ENCODE assay signal across 16 mouse cellular contexts in the genomic region with DNA sequence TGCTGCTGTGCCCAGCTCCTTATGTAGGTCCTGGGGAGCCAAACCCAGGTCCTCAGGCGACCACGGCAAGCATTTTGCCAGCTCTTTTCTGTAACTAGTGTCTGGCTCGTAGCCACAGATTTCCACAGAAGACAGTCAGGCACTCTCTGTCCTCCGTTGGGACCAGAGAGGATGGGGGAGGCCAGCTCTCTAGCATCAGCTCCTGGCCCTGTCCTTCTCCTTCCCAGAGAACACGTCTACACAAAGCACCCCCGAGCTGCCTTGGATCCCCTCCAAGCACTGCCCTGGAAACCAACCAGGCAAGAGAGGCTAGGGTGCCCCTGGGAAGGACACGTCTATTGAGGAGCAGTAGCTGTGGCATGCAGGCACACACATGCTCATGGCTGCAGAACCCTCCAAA. TPM values are rescaled to one million over a fixed set of nuclear protein-coding genes. Genes with fewer than 3 reads are reported as not detected.
A peak's percentile ranks its signal among the peaks of the same experiment; 100 is the strongest.
DNase-seq lines count a peak whose midpoint lies in the region; ATAC-seq and TF ChIP-seq lines count a peak whose summit lies in the region.
"Had no signal": no experiment of that assay in that cellular context is flagged by ENCODE, and none has a peak within 500 bp of the region (broad histone marks: within the 10 kb centered on the region; RNA-seq: fewer than 3 reads in every experiment).

No protein-coding gene starts in this region.

- no peak overlapping the region for H3K27ac ChIP-seq in cerebellum, adult 2 months (ENCODE audit: insufficient read depth, low read length)
- H3K27ac ChIP-seq in neural tube, embryonic 13.5 days (replicated peaks), result no peak overlapping the region
- no peak overlapping the region for H3K27ac ChIP-seq in neural tube, embryonic 15.5 days (replicated peaks)
- H3K27ac ChIP-seq: embryonic facial prominence, embryonic 15.5 days; macrophage had no signal

- intact Hi-C loops in heart, postnatal 10 days (cut with DNase I), result loop anchor here (1.0 to 5.0 kb wide), 3 partner anchors 53 to 138 kb away; partner anchors contain the start of gene Cntrl
- intact Hi-C loops in left cerebral cortex, postnatal 10 days (cut with DNase I), result no loop called here

- H3K4me3 ChIP-seq in cerebellum, adult 2 months (replicated peaks; ENCODE audit: insufficient read depth, low read depth, low read length), result no peak overlapping the region
- H3K4me3 ChIP-seq in neural tube, embryonic 13.5 days, result no peak overlapping the region
- H3K4me3 ChIP-seq in neural tube, embryonic 15.5 days (replicated peaks), result no peak overlapping the region
- H3K4me3 ChIP-seq: embryonic facial prominence, embryonic 15.5 days; heart, embryonic 12.5 days had no signal

- no peak overlapping the region for H3K9ac ChIP-seq in neural tube, embryonic 13.5 days
- no peak overlapping the region for H3K9ac ChIP-seq in neural tube, embryonic 15.5 days (replicated peaks)
- H3K9ac ChIP-seq: embryonic facial prominence, embryonic 15.5 days; heart, embryonic 12.5 days had no signal

- TF ChIP-seq CTCF in cerebellum, adult 2 months (IDR thresholded peaks at IDR 0.05; ENCODE audit: borderline replicate concordance, insufficient read depth, low read depth, low read length), result no peak

- peaks cover 7% of the 10 kb centered on the region; the same call in 1 of the 2 replicates for H3K4me1 ChIP-seq in cerebellum, adult 2 months (ENCODE audit: control insufficient read depth, insufficient read depth, low read length)
- peaks cover 14% of the 10 kb centered on the region for H3K4me1 ChIP-seq in neural tube, embryonic 13.5 days (replicated peaks)
- no peaks in the 10 kb centered on the region for H3K4me1 ChIP-seq in neural tube, embryonic 15.5 days

- no peak for TF ChIP-seq POLR2A in cerebellum, adult 2 months (IDR thresholded peaks at IDR 0.05; ENCODE audit: borderline replicate concordance, insufficient read depth, low read length)

- no peaks in the 10 kb centered on the region for H3K9me3 ChIP-seq in neural tube, embryonic 13.5 days
- H3K9me3 ChIP-seq in neural tube, embryonic 15.5 days (replicated peaks), result no peaks in the 10 kb centered on the region
- H3K9me3 ChIP-seq: embryonic facial prominence, embryonic 15.5 days; heart, embryonic 12.5 days had no signal

- ATAC-seq in neural tube, embryonic 13.5 days (ENCODE audit: low read depth), result 0 out of 2 replicates have a peak, but pooled peaks have one; percentile 53
- ATAC-seq in neural tube, embryonic 15.5 days (ENCODE audit: low FRiP score), result no peak

- H3K27me3 ChIP-seq in cerebellum, adult 2 months (ENCODE audit: control insufficient read depth, insufficient read depth, low read length), result no peaks in the 10 kb centered on the region
- no peaks in the 10 kb centered on the region for H3K27me3 ChIP-seq in neural tube, embryonic 13.5 days
- no peaks in the 10 kb centered on the region for H3K27me3 ChIP-seq in neural tube, embryonic 15.5 days (replicated peaks)
- H3K27me3 ChIP-seq: CH12.LX; embryonic facial prominence, embryonic 15.5 days had no signal

- 22% methylated on average over 7 of the region's 7 CpGs for WGBS in cerebellum, adult 2 months
- 63% methylated on average over 7 of the region's 7 CpGs for WGBS in neural tube, embryonic 13.5 days
- 57% methylated on average over 7 of the region's 7 CpGs for WGBS in neural tube, embryonic 15.5 days

- no peaks in the 10 kb centered on the region for H3K36me3 ChIP-seq in neural tube, embryonic 13.5 days
- H3K36me3 ChIP-seq in neural tube, embryonic 15.5 days, result no peaks in the 10 kb centered on the region
- H3K36me3 ChIP-seq: embryonic facial prominence, embryonic 15.5 days; heart, embryonic 12.5 days had no signal

- no peak overlapping the region for H3K4me2 ChIP-seq in neural tube, embryonic 13.5 days
- no peak overlapping the region for H3K4me2 ChIP-seq in neural tube, embryonic 15.5 days
- H3K4me2 ChIP-seq: embryonic facial prominence, embryonic 15.5 days; heart, embryonic 12.5 days had no signal

- peak; percentile 11 for DNase-seq in cerebellum, adult 11-12 months
- DNase-seq in cerebellum, adult 2 months, result no peak
- peak; percentile 89 for DNase-seq in heart, adult 11 months
- DNase-seq in heart, postnatal 10 days, result no peak
- peak; percentile 59 for DNase-seq in skeletal muscle tissue, adult 2 months (ENCODE audit: low read depth, low spot score)
- no peak for DNase-seq in left cerebral cortex, postnatal 10 days (ENCODE audit: extremely low spot score in 1 of 2, low spot score in 2 of 2)
- DNase-seq: adrenal gland, postnatal 25 days; heart, postnatal 4 days; kidney, adult 11 months; lung, adult 2 months had no signal

RNA-seq across cellular contexts. Expression of gene Traf1, which starts 7.6 kb away (rescaled TPM):
- 8.4 and 9.1 TPM in 2 replicates for polyA plus RNA-seq in cerebellum, adult 2 months (2012; rRNA removed)
- total RNA-seq in heart, postnatal 10 days (2021), result 1 to 10 TPM; 1.3 to 1.8 TPM
- polyA plus RNA-seq in neural tube, embryonic 13.5 days (2015; fragmentation: Nextera tagmentation; extraction: Ambion mirVana), result 1.7 and 2.9 TPM in 2 replicates
- 3.9 and 5.4 TPM in 2 replicates for polyA plus RNA-seq in neural tube, embryonic 15.5 days (2015; fragmentation: Nextera tagmentation; extraction: Ambion mirVana)
- under 1 TPM; 0.36 to 0.53 TPM for total RNA-seq in left cerebral cortex, postnatal 10 days (2021)

RNA-seq across cellular contexts. Expression of gene Phf19, which starts 55.3 kb away (rescaled TPM):
- polyA plus RNA-seq in cerebellum, adult 2 months (2012; rRNA removed), result 1.7 and 2.2 TPM in 2 replicates
- 1 to 10 TPM; 3.5 to 3.8 TPM for total RNA-seq in heart, postnatal 10 days (2021)
- polyA plus RNA-seq in neural tube, embryonic 13.5 days (2015; fragmentation: Nextera tagmentation; extraction: Ambion mirVana), result 1.8 TPM in 2 replicates
- polyA plus RNA-seq in neural tube, embryonic 15.5 days (2015; fragmentation: Nextera tagmentation; extraction: Ambion mirVana), result 2.2 and 3.5 TPM in 2 replicates
- total RNA-seq in left cerebral cortex, postnatal 10 days (2021), result 1 to 10 TPM; 1.3 to 1.8 TPM

Comparison
In these comparisons a context has a peak if more than half of its experiments do, and no peak if none do; other contexts are left out.
1. DNase-seq: peak in cerebellum, adult 11-12 months (single experiment), heart, adult 11 months (single experiment) and skeletal muscle tissue, adult 2 months (single experiment); none in cerebellum, adult 2 months (0 of 2), heart, postnatal 10 days (0 of 2) and left cerebral cortex, postnatal 10 days (0 of 2).